Mouse (Mus musculus): Measurements from ENCODE around the gene Mmp21. TPM values are rescaled to one million over a fixed set of nuclear protein-coding genes. Genes with fewer than 3 reads are reported as not detected.

Gene Mmp21
- total RNA-seq, 2 experiments from 2014 or later, result 0.12 to 0.41 TPM

DNA sequence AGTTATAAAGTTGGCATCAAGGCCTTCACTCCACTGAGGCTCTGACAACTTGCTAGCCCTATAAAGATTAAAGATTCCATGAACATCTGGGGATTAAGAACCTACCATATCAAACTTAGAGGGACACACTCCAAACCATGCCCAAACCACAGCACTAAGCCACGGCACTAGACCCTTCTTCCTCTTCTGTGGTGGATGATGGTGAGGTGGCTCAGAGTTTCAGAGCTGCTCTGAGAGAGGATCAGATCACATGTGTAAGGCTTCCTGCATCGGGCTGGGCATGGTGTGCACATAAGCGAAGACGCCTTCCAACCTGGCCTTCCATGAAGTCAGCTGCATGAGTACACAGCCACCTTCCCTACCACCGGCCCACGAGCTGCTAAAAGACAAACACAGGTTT, 4.8 kb upstream of the Mmp21 start:
- Histone ChIP-seq H3K27ac (no peak overlapping the region), H3K4me3 (no peak overlapping the region)
- no peak for DNase-seq (ENCODE audit: low spot score in 2 of 2)
- no peak for TF ChIP-seq CTCF (conservative IDR thresholded peaks at IDR 0.05)

- peak; percentile 65 for TF ChIP-seq CTCF (conservative IDR thresholded peaks at IDR 0.05)
- H3K27ac ChIP-seq, result no peak overlapping the region
- no peak for DNase-seq (ENCODE audit: low spot score in 2 of 2)
- no peak overlapping the region for H3K4me3 ChIP-seq
Measured at GRCm38 (mm10) chr7:133684110-133684509, 4.2 kb upstream of the Mmp21 start.

- no peak overlapping the region for H3K4me3 ChIP-seq
- TF ChIP-seq CTCF (conservative IDR thresholded peaks at IDR 0.05), result no peak
- no peak for DNase-seq (ENCODE audit: low spot score in 2 of 2)
- H3K27ac ChIP-seq, result no peak overlapping the region
Measured at GRCm38 (mm10) chr7:133683626-133684025, 3.8 kb upstream of the Mmp21 start.

DNA sequence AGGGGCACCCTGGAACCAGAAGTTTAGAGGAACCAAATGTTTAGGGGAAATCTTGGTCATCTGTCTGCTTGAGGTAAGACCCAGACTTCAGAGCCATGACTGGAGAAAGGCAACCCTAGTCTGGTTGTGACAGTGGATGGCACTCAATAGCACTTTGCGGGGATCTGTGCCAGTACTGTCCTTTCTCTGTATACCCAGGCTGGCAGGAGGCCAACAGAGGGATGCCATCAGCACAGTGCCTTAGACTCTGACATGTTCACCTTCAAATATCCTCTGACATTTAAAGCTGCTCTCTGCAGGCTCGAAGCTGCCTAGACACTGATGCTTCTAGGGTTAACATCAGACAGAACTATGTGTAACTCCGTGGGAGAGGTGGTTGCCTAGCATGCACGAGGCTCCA, 422 bp downstream of the Mmp21 start:
- Histone ChIP-seq H3K4me3 (no peak overlapping the region), H3K27ac (no peak overlapping the region)
- no peak for DNase-seq (ENCODE audit: low spot score in 2 of 2)
- no peak for TF ChIP-seq CTCF (conservative IDR thresholded peaks at IDR 0.05)

DNA sequence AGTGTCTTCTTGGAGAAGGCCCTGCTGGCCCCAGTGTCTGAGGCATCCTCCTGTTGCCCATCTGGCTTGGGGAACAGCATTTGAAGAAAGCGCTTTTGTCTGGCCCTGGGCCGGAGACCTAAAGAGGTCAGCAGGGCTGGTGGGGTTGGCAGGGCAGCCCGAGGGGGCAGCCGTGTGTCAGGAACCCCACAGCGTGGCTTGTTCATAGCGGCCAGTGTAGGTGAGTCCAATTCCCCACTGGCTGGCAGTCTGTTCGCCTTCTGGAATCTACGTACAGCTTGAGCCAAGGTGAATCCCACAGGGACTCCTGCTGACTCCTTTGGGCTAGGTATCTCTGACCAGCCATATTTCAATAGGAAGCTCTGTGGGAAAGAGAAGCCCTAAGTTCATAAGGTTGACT, 1.1 kb downstream of the Mmp21 start:
- no peak for TF ChIP-seq CTCF (conservative IDR thresholded peaks at IDR 0.05)
- no peak overlapping the region for H3K4me3 ChIP-seq
- H3K27ac ChIP-seq, result no peak overlapping the region
- DNase-seq (ENCODE audit: low spot score in 2 of 2), result no peak

GRCm38 (mm10) chr7:133676002-133676401, 3.9 kb downstream of the Mmp21 start:
- no peak overlapping the region for H3K27ac ChIP-seq
- TF ChIP-seq CTCF (conservative IDR thresholded peaks at IDR 0.05), result peak; percentile 53

DNA sequence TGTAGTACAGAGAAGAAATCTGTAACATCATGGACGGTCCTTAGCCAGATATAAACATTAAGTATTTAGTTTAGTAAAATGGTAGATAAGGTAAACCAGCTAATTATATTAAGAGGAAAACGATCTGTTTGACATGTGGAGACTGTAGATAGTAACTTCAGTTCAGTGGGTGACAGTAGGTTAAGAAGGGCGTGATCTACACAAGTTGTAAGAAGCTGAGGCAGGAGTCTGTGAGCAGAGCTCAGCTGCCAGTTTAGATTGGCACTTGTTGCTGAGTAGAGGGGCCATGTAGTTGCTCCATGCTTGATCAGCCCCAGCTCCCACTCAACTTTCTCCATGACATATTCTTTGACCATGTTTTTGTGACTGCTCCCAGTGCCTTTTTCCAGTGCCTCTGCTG, 9.0 kb downstream of the Mmp21 start:
- Histone ChIP-seq H3K4me3 (no peak overlapping the region), H3K27ac (no peak overlapping the region)
- DNase-seq (ENCODE audit: low spot score in 2 of 2), result no peak
- TF ChIP-seq CTCF (conservative IDR thresholded peaks at IDR 0.05), result no peak

More at GRCm38 (mm10) chr7:133676002-133676401, 3.9 kb downstream of the Mmp21 start:
- no peak overlapping the region for H3K4me3 ChIP-seq
- no peak for DNase-seq (ENCODE audit: low spot score in 2 of 2)

GRCm38 (mm10) chr7:133669946-133670345, 9.9 kb downstream of the Mmp21 start:
- no peak for TF ChIP-seq CTCF (conservative IDR thresholded peaks at IDR 0.05)
- no peak overlapping the region for H3K4me3 ChIP-seq
- H3K27ac ChIP-seq, result no peak overlapping the region
- DNase-seq (ENCODE audit: low spot score in 2 of 2), result no peak

DNA sequence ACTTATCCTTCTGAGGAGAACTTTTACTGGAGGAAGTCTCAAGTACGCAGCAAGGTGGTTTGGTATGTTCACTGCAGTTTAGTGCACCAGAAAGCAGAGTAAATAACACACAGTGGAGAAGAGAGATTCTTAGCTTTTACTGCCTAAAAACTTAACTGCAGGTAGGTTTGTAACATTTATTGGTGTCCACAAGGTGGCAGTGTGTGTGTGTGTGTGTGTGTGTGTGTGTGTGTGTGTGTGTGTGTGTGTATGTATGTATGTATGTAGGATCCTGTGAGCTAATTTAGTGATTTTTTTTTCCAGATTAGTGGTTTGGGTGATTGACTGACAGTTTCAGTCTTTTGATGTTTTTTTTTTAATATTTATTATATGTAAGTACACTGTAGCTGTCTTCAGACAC, 10.8 kb downstream of the Mmp21 start:
- H3K27ac ChIP-seq, result no peak overlapping the region
- TF ChIP-seq CTCF (conservative IDR thresholded peaks at IDR 0.05), result peak; percentile 44
- DNase-seq (ENCODE audit: low spot score in 2 of 2), result no peak
- no peak overlapping the region for H3K4me3 ChIP-seq

DNA sequence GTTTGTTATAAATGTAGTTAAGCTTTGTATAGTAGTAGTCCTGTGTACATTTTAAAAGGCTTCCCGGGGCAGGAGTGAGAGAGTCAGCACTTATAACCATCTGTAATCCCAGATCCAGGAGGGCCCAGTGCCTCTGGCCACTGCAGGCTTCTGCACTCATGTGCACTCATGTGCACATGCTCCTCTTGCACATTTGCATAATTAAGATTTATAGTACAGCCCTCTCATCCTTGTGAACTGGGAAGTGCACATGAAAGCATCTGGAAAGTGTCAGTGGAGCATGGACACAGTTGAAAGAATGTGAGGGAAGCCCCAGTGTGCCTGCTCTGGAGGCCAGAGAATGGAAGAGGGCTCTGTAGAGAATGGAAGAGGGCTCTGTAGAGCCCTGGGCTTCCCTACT, 17.4 kb downstream of the Mmp21 start:
- DNase-seq (ENCODE audit: low spot score in 2 of 2), result no peak
- TF ChIP-seq CTCF (conservative IDR thresholded peaks at IDR 0.05), result no peak
- Histone ChIP-seq H3K4me3 (no peak overlapping the region), H3K27ac (no peak overlapping the region)

- TF ChIP-seq CTCF (conservative IDR thresholded peaks at IDR 0.05), result no peak
- no peak for DNase-seq (ENCODE audit: low spot score in 2 of 2)
- Histone ChIP-seq H3K4me3 (no peak overlapping the region), H3K27ac (no peak overlapping the region)
Measured at GRCm38 (mm10) chr7:133645716-133646115, 34.1 kb downstream of the Mmp21 start.

DNA sequence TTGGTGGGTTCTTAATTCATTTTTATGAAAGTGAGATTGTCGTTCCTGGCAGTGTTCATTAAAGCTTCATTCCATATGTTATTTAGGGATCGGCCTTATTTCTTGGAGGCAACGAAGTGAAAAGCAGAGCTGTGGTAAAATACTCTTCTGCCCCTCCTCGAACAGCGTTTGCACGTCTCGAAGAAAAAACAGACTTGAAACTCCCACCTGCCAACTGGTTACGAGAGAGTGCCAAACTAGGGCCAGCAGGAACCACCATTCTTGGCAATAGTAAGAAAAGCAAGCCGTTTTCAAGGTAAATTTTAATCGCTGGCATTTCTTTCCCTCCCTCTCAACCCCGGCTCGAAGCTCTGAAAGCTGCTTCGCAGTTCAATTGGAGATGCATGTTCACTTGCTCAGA, 41.0 kb downstream of the Mmp21 start:
- TF ChIP-seq CTCF (conservative IDR thresholded peaks at IDR 0.05), result no peak
- Histone ChIP-seq H3K4me3 (peak overlapping the region; percentile 87), H3K27ac (no peak overlapping the region)
- peak; percentile 51 to 81 for DNase-seq (ENCODE audit: low spot score in 2 of 2)

- Histone ChIP-seq H3K4me3 (peak overlapping the region; percentile 87), H3K27ac (peak overlapping the region; percentile 95)
- DNase-seq (ENCODE audit: low spot score in 2 of 2), result peak in 1 of 2 experiments; percentile 8
- no peak for TF ChIP-seq CTCF (conservative IDR thresholded peaks at IDR 0.05)
Measured at GRCm38 (mm10) chr7:133638306-133638705, 41.6 kb downstream of the Mmp21 start.

- H3K27ac ChIP-seq, result peak within 1 kb of the TSS; percentile 95
- peak within 1 kb of the TSS; percentile 87 for H3K4me3 ChIP-seq
- DNase-seq (ENCODE audit: low spot score in 2 of 2), result peak; percentile 93 to 97
- no peak for TF ChIP-seq CTCF (conservative IDR thresholded peaks at IDR 0.05)
Measured at GRCm38 (mm10) chr7:133637361-133638305, 42.2 kb downstream of the Mmp21 start, which contains the start of gene Edrf1. Gene Edrf1 (plus strand): TSS chr7:133637543.
